ENCODE assay signal across 23 mouse cellular contexts in the genomic region with DNA sequence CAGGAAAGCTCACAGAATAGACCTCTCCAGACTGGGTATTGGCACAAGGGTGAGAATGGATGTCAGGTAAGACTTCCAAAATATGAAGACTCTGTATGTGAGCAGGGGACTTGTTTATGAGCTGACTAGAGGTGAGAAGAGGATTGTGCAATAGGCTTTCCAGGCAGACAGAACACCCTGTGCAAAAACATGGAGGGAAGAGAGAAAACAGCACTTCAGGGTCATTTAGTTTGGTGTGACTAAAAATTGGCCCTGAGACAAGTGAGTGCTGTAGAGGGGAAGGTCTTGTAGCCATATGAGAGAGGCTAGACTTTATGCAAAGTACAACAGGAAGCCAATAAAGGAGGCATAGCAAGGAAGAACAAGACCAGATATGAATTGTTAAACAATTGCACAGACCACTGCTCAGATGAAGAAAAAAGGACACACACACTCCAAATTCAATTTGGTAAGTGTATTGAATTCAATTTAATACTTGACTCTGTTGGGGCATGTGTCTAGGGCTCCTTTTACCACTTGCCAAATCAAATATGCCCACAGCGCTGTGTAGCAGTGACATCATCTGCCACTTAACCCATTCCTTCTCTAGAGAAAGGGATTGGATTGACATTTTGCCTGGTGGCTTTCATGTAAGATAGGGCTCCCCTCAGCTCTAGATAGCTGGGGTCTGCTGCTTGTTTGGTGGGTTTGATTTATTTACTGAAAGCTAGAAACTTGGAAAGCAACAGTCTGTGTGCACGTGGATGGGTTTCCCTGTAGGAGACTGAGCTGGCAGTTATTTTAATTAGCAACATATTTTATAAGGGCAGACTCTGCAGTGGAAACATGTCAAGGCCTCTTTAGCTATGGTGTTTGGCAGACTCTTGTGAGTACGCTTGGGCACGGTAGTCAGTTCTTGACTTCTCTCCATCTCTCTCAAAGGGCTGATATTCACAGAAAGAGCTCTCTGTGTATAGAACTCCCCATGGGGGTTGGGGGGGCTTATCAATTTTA.
DNase-seq lines count a peak whose midpoint lies in the region; ATAC-seq and TF ChIP-seq lines count a peak whose summit lies in the region.
"Had no signal": no experiment of that assay in that cellular context is flagged by ENCODE, and none has a peak within 500 bp of the region (broad histone marks: within the 10 kb centered on the region; RNA-seq: fewer than 3 reads in every experiment).

No protein-coding gene starts in this region.

- no peak overlapping the region for H3K9ac ChIP-seq in embryonic facial prominence, embryonic 13.5 days
- H3K9ac ChIP-seq in lung, embryonic 14.5 days, result no peak overlapping the region
- H3K9ac ChIP-seq: forebrain, embryonic 13.5 days; forebrain, postnatal 0 days; heart, embryonic 13.5 days; hindbrain, embryonic 12.5 days; intestine, embryonic 15.5 days had no signal

- peaks cover 12% of the 10 kb centered on the region for H3K4me1 ChIP-seq in embryonic facial prominence, embryonic 13.5 days
- peaks cover 3% of the 10 kb centered on the region for H3K4me1 ChIP-seq in embryonic facial prominence, embryonic 10.5 days
- H3K4me1 ChIP-seq in lung, embryonic 14.5 days (ENCODE audit: insufficient read depth), result no peaks in the 10 kb centered on the region
- H3K4me1 ChIP-seq in hindbrain, embryonic 10.5 days (replicated peaks), result no peaks in the 10 kb centered on the region
- H3K4me1 ChIP-seq: forebrain, embryonic 13.5 days; heart, embryonic 13.5 days; hindbrain, embryonic 12.5 days; intestine, embryonic 15.5 days had no signal

- no peak for ATAC-seq in embryonic facial prominence, embryonic 13.5 days (ENCODE audit: insufficient number of reproducible peaks, insufficient read depth, low FRiP score, low TSS enrichment, low read depth)
- ATAC-seq in lung, embryonic 14.5 days (ENCODE audit: insufficient read depth), result 0 out of 2 replicates have a peak, but pooled peaks have one; percentile 21
- ATAC-seq: activated CD4-positive, CD25-positive, alpha-beta regulatory T cell, adult 4 months; CD4-positive, CD25-positive, alpha-beta regulatory T cell, adult 4 months; forebrain, embryonic 13.5 days; forebrain, postnatal 0 days; hindbrain, postnatal 0 days; intestine, embryonic 15.5 days; Patski had no signal

- peak overlapping the region; percentile 34 for H3K27ac ChIP-seq in embryonic facial prominence, embryonic 13.5 days
- H3K27ac ChIP-seq in embryonic facial prominence, embryonic 10.5 days (replicated peaks), result no peak overlapping the region
- no peak overlapping the region for H3K27ac ChIP-seq in lung, embryonic 14.5 days (ENCODE audit: low read depth)
- no peak overlapping the region for H3K27ac ChIP-seq in hindbrain, embryonic 10.5 days
- H3K27ac ChIP-seq: forebrain, embryonic 13.5 days; heart, embryonic 13.5 days; hindbrain, embryonic 12.5 days; hindbrain, postnatal 0 days; intestine, embryonic 15.5 days had no signal

- H3K4me2 ChIP-seq in embryonic facial prominence, embryonic 13.5 days, result no peak overlapping the region
- no peak overlapping the region for H3K4me2 ChIP-seq in lung, embryonic 14.5 days
- H3K4me2 ChIP-seq: forebrain, embryonic 13.5 days; heart, embryonic 13.5 days; hindbrain, embryonic 12.5 days; intestine, embryonic 15.5 days had no signal

- no peaks in the 10 kb centered on the region for H3K9me3 ChIP-seq in embryonic facial prominence, embryonic 13.5 days
- no peaks in the 10 kb centered on the region for H3K9me3 ChIP-seq in embryonic facial prominence, embryonic 10.5 days
- no peaks in the 10 kb centered on the region for H3K9me3 ChIP-seq in lung, embryonic 14.5 days (ENCODE audit: low read depth, low read length)
- H3K9me3 ChIP-seq in hindbrain, embryonic 10.5 days, result no peaks in the 10 kb centered on the region
- H3K9me3 ChIP-seq: forebrain, embryonic 13.5 days; heart, embryonic 13.5 days; hindbrain, embryonic 12.5 days; intestine, embryonic 15.5 days had no signal

- TF ChIP-seq POLR2A in brain, embryonic 14.5 days (IDR thresholded peaks at IDR 0.05; ENCODE audit: borderline replicate concordance, extremely low read depth, insufficient read depth, insufficient read length, poor library complexity, severe bottlenecking), result no peak

- WGBS in embryonic facial prominence, embryonic 13.5 days, result 27% methylated on average over 4 of the region's 4 CpGs
- 84% methylated on average over 4 of the region's 4 CpGs for WGBS in embryonic facial prominence, embryonic 10.5 days
- 63% methylated on average over 4 of the region's 4 CpGs for WGBS in lung, embryonic 14.5 days
- WGBS in hindbrain, embryonic 10.5 days, result 84% methylated on average over 4 of the region's 4 CpGs

- DNase-seq in embryonic facial prominence, embryonic 10.5 days (ENCODE audit: low spot score), result no peak
- no peak for DNase-seq in lung, embryonic 14.5 days
- DNase-seq in lung, postnatal 36 days, result no peak
- DNase-seq in brain, embryonic 14.5 days (ENCODE audit: low read depth), result peak; percentile 9
- DNase-seq in hindbrain, embryonic 10.5 days (ENCODE audit: low spot score), result no peak
- no peak for DNase-seq in thymus, postnatal 25 days
- DNase-seq: adrenal gland, postnatal 14 days; B cell, adult 2 months; cerebellum, adult 2 months; cerebellum, postnatal 10 days; forebrain, postnatal 0 days; gastrocnemius, postnatal 14 days; heart, postnatal 36 days had no signal

- H3K27me3 ChIP-seq in embryonic facial prominence, embryonic 13.5 days, result no peaks in the 10 kb centered on the region
- H3K27me3 ChIP-seq in embryonic facial prominence, embryonic 10.5 days (replicated peaks; ENCODE audit: low read depth, poor library complexity, severe bottlenecking), result no peaks in the 10 kb centered on the region
- H3K27me3 ChIP-seq in lung, embryonic 14.5 days (ENCODE audit: insufficient read depth, low read length), result no peaks in the 10 kb centered on the region
- H3K27me3 ChIP-seq in hindbrain, embryonic 10.5 days (ENCODE audit: insufficient read depth, poor library complexity, severe bottlenecking), result no peaks in the 10 kb centered on the region
- H3K27me3 ChIP-seq: forebrain, embryonic 13.5 days; heart, embryonic 13.5 days; hindbrain, embryonic 12.5 days; intestine, embryonic 15.5 days; Patski had no signal

- H3K36me3 ChIP-seq in embryonic facial prominence, embryonic 13.5 days, result no peaks in the 10 kb centered on the region
- H3K36me3 ChIP-seq in embryonic facial prominence, embryonic 10.5 days (replicated peaks), result no peaks in the 10 kb centered on the region
- no peaks in the 10 kb centered on the region for H3K36me3 ChIP-seq in lung, embryonic 14.5 days (ENCODE audit: insufficient read depth)
- H3K36me3 ChIP-seq in hindbrain, embryonic 10.5 days, result no peaks in the 10 kb centered on the region
- H3K36me3 ChIP-seq: G1E; heart, embryonic 13.5 days; hindbrain, embryonic 12.5 days; intestine, embryonic 15.5 days had no signal

- no peak for TF ChIP-seq CTCF in lung, embryonic 14.5 days (IDR thresholded peaks at IDR 0.05; ENCODE audit: low read depth)
- TF ChIP-seq CTCF in brain, embryonic 14.5 days (IDR thresholded peaks at IDR 0.05; ENCODE audit: borderline replicate concordance, extremely low read depth, insufficient read depth, insufficient read length), result no peak

- H3K4me3 ChIP-seq in embryonic facial prominence, embryonic 13.5 days, result no peak overlapping the region
- H3K4me3 ChIP-seq in embryonic facial prominence, embryonic 10.5 days, result no peak overlapping the region
- no peak overlapping the region for H3K4me3 ChIP-seq in lung, embryonic 14.5 days (ENCODE audit: low read depth, low read length)
- no peak overlapping the region for H3K4me3 ChIP-seq in hindbrain, embryonic 10.5 days
- H3K4me3 ChIP-seq: forebrain, embryonic 13.5 days; heart, embryonic 13.5 days; hindbrain, embryonic 12.5 days; intestine, embryonic 15.5 days had no signal
